Mouse (Mus musculus) ES-E14 (cell line): ENCODE data around the gene Pknox1.

Source experiments
- HCFC1 ChIP-seq: IDR thresholded peaks from 2 replicates; pipeline ENCODE4 v1.6.1; 2012; ENCODE audit warnings: low read length, inconsistent platforms, borderline replicate concordance; ENCODE audit not compliant: insufficient read depth
- MAFK ChIP-seq: IDR thresholded peaks from 2 replicates; pipeline ENCODE4 v1.6.1; 2014; ENCODE audit warnings: mild to moderate bottlenecking, low read depth, low read length, inconsistent platforms; ENCODE audit not compliant: insufficient read depth
- ZC3H11A ChIP-seq: IDR thresholded peaks from 2 replicates; pipeline ENCODE4 v1.6.1; 2012; ENCODE audit warnings: low read depth, mild to moderate bottlenecking, inconsistent platforms, low read length, borderline replicate concordance
- ZNF384 ChIP-seq: IDR thresholded peaks from 2 replicates; pipeline ENCODE4 v1.6.1; 2012; ENCODE audit warnings: low read depth, low read length, inconsistent platforms

DNA sequence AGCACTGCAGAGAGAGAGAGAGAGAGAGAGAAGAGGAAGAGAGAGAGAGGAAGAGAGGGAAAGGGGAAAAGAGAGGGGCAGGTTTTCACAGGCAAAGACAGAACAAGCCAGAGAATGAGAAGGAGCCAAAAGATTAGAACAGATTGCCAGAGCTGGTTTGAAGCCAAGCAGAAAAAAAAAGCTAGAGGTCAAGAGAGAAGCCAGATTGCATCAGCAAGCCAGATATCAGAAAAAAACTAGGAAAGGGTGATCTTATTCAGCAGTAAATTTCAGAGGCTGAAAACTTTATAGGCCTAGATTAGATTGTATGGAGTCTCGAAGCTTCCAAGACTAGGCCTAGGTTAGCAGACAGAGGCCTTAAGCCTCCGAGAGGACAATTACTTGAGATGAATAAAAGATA lies 63.4 kb downstream of the Pknox1 start:
- TF ChIP-seq ZC3H11A (no peak), ZNF384 (no peak), HCFC1 (no peak), MAFK (no peak)
